Mouse (Mus musculus) hindbrain, embryonic 13.5 days (tissue): ENCODE results near the gene Gm28919. TPM values are rescaled to one million over a fixed set of nuclear protein-coding genes. Genes with fewer than 3 reads are reported as not detected.
"Not testable (repeated sequence)": the region's sequence is repeated elsewhere in the genome, so short reads cannot be mapped to it uniquely, and the experiment has no call there.

Source experiments
- ATAC-seq: fragments of 200-750 bp; cut with Nextera tagmentation; 2 replicates; pipeline ENCODE4 v1.8.0; 2017; ENCODE audit warnings: moderate TSS enrichment; ENCODE audit not compliant: low FRiP score
- H3K27ac ChIP-seq: fragments of 300-500 bp; sonication (generic); 2 replicates; pipeline ENCODE4 v1.5.1; 2015; ENCODE audit warnings: inconsistent platforms, mild to moderate bottlenecking, moderate library complexity
- H3K27me3 ChIP-seq: fragments of 300-500 bp; sonication (generic); 2 replicates; pipeline ENCODE4 v1.6.1; 2015; ENCODE audit warnings: mild to moderate bottlenecking, inconsistent platforms
- H3K36me3 ChIP-seq: fragments of 300-500 bp; sonication (generic); 2 replicates; pipeline ENCODE4 v1.6.1; 2015; ENCODE audit warnings: mild to moderate bottlenecking, inconsistent platforms
- H3K4me1 ChIP-seq: fragments of 300-500 bp; sonication (generic); replicated peaks from 2 replicates; pipeline ENCODE4 v1.6.1; 2015; ENCODE audit warnings: inconsistent platforms
- H3K4me2 ChIP-seq: fragments of 300-500 bp; sonication (generic); 2 replicates; pipeline ENCODE4 v1.6.1; 2015; ENCODE audit warnings: inconsistent platforms, mild to moderate bottlenecking, moderate library complexity
- H3K4me3 ChIP-seq: fragments of 300-500 bp; sonication (generic); 2 replicates; pipeline ENCODE4 v1.5.1; 2015; ENCODE audit warnings: mild to moderate bottlenecking, inconsistent platforms
- H3K9ac ChIP-seq: fragments of 300-500 bp; sonication (generic); 2 replicates; pipeline ENCODE4 v1.6.1; 2015; ENCODE audit warnings: mild to moderate bottlenecking, inconsistent platforms
- H3K9me3 ChIP-seq: fragments of 300-500 bp; sonication (generic); 2 replicates; pipeline ENCODE4 v1.6.1; 2016; ENCODE audit warnings: inconsistent platforms
- WGBS: fragments of 180-500 bp; shearing (Covaris S2); methylation state at CpG from one replicate; pipeline ENCODE4 v1.1.7; 2015; 5-methylcytosine and 5-hydroxymethylcytosine counted together
- polyA plus RNA-seq: library from polyadenylated mRNA; unstranded; fragments of >200 nt; fragmentation: Nextera tagmentation; extraction: Ambion mirVana; gene quantifications from 2 replicates; pipeline ENCODE4 v1.2.1, GENCODE M21; 2015

Gm28919 gene
- not detected in 2 replicates for polyA plus RNA-seq

- no CpG with 5 or more reads among the region's 7 CpGs for WGBS
- not testable (repeated sequence) for H3K4me3 ChIP-seq, ATAC-seq
Observed at GRCm38 (mm10) chrY:6583246-6583645, at the start of gene Gm28919. TSS of gene Gm28919 (plus strand) at chrY:6583546.

More at GRCm38 (mm10) chrY:6583246-6583645, at the start of gene Gm28919:
- H3K4me1 ChIP-seq, H3K27ac ChIP-seq, H3K9me3 ChIP-seq, H3K27me3 ChIP-seq, H3K36me3 ChIP-seq, H3K4me2 ChIP-seq, H3K9ac ChIP-seq: not testable (repeated sequence)

Other genes starting within 250 kb of the Gm28919 start
- not detected in 2 replicates for gene Gm21719, start 99.3 kb downstream of the Gm28919 start, polyA plus RNA-seq